Mouse (Mus musculus) liver, embryonic 12.5 days (tissue): ENCODE results near the gene Rbfox1. TPM values are rescaled to one million over a fixed set of nuclear protein-coding genes. Genes with fewer than 3 reads are reported as not detected.
A peak's percentile ranks its signal among the peaks of the same experiment; 100 is the strongest.

Source experiments
- ATAC-seq: fragments of 200-750 bp; cut with Nextera tagmentation; 2 replicates; pipeline ENCODE4 v1.8.0; 2017; ENCODE audit warnings: moderate number of reproducible peaks, mild to moderate bottlenecking, moderate library complexity
- H3K27ac ChIP-seq: fragments of 300-500 bp; sonication (generic); 2 replicates; pipeline ENCODE4 v1.5.1; 2016; ENCODE audit warnings: mild to moderate bottlenecking
- H3K27me3 ChIP-seq: fragments of 300-500 bp; sonication (generic); replicated peaks from 2 replicates; pipeline ENCODE4 v1.6.1; 2016; ENCODE audit warnings: mild to moderate bottlenecking, moderate library complexity
- H3K36me3 ChIP-seq: fragments of 300-500 bp; sonication (generic); 2 replicates; pipeline ENCODE4 v1.6.1; 2016; ENCODE audit warnings: mild to moderate bottlenecking, moderate library complexity
- H3K4me1 ChIP-seq: fragments of 300-500 bp; sonication (generic); 2 replicates; pipeline ENCODE4 v1.6.1; 2016
- H3K4me2 ChIP-seq: fragments of 300-500 bp; sonication (generic); 2 replicates; pipeline ENCODE4 v1.6.1; 2016; ENCODE audit warnings: mild to moderate bottlenecking, moderate library complexity
- H3K4me3 ChIP-seq: fragments of 300-500 bp; sonication (generic); 2 replicates; pipeline ENCODE4 v1.5.1; 2016; ENCODE audit warnings: mild to moderate bottlenecking, moderate library complexity
- H3K9ac ChIP-seq: fragments of 300-500 bp; sonication (generic); 2 replicates; pipeline ENCODE4 v1.6.1; 2016; ENCODE audit warnings: mild to moderate bottlenecking, moderate library complexity
- H3K9me3 ChIP-seq: fragments of 300-500 bp; sonication (generic); replicated peaks from 2 replicates; pipeline ENCODE4 v1.6.1; 2016; ENCODE audit warnings: mild to moderate bottlenecking, moderate library complexity
- WGBS: fragments of 180-500 bp; shearing (Covaris S2); methylation state at CpG from one replicate; pipeline ENCODE4 v1.1.7; 2016; ENCODE audit not compliant: insufficient replicate concordance; 5-methylcytosine and 5-hydroxymethylcytosine counted together
- polyA plus RNA-seq: library from polyadenylated mRNA; unstranded; fragments of >200 nt; fragmentation: Nextera tagmentation; extraction: Ambion mirVana; gene quantifications from 2 replicates; pipeline ENCODE4 v1.2.1, GENCODE M21; 2016

Gene Rbfox1
- 0.18 and 0.21 TPM in 2 replicates for polyA plus RNA-seq

- peaks cover 34% of the 10 kb centered on the region for H3K27me3 ChIP-seq
- ATAC-seq, result no peak
- no peak within 1 kb of the TSS for H3K9ac ChIP-seq
- no peaks in the 10 kb centered on the region for H3K36me3 ChIP-seq
- H3K27ac ChIP-seq, result no peak within 1 kb of the TSS
- H3K9me3 ChIP-seq, result no peaks in the 10 kb centered on the region
- H3K4me1 ChIP-seq, result no peaks in the 10 kb centered on the region
- peak within 1 kb of the TSS; percentile 25 for H3K4me2 ChIP-seq
- H3K4me3 ChIP-seq, result no peak within 1 kb of the TSS
- WGBS, result 4% methylated on average over 68 of the region's 69 CpGs
These were observed at the start of gene Rbfox1 for GRCm38 (mm10) chr16:5884746-5885689. Gene Rbfox1, plus strand, starts transcription at chr16:5885355.

- Histone ChIP-seq H3K4me2 (no peak overlapping the region), H3K9ac (no peak overlapping the region), H3K4me3 (no peak overlapping the region), H3K27me3 (no peaks in the 10 kb centered on the region), H3K36me3 (no peaks in the 10 kb centered on the region), H3K27ac (no peak overlapping the region), H3K9me3 (peaks cover 9% of the 10 kb centered on the region; the same call in 1 of the 2 replicates), H3K4me1 (no peaks in the 10 kb centered on the region)
- ATAC-seq, result no peak
- WGBS, result 72% methylated on average over 2 of the region's 2 CpGs
These were observed 48.4 kb upstream of the Rbfox1 start for GRCm38 (mm10) chr16:5836744-5837143.

DNA sequence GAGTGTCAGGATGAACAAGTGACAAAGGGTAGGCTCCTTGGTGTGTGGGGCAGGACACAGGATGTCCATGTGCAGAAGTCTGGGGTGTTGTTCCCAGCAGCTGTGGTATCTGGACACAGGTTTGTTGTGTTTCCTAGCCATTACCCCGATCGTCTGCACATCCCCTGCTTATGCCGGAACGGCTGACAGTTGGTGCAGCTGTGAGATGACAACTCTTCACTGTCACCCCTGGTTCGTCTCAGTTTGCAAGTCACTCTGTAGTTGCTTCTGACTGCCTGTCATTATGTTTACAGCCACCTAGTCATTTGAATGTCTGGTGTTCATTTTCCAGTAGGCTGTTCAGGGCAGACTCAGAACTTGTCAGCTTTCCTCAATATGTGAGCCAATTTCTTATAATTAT is 44.0 kb upstream of the Rbfox1 start:
- ATAC-seq, result no peak
- Histone ChIP-seq H3K4me1 (no peaks in the 10 kb centered on the region), H3K27ac (no peak overlapping the region), H3K36me3 (no peaks in the 10 kb centered on the region), H3K4me3 (no peak overlapping the region), H3K9me3 (no peaks in the 10 kb centered on the region), H3K9ac (no peak overlapping the region), H3K27me3 (no peaks in the 10 kb centered on the region), H3K4me2 (no peak overlapping the region)
- WGBS, result 68% methylated on average over 5 of the region's 5 CpGs

- Histone ChIP-seq H3K4me1 (no peaks in the 10 kb centered on the region), H3K36me3 (no peaks in the 10 kb centered on the region), H3K4me2 (no peak overlapping the region), H3K9me3 (no peaks in the 10 kb centered on the region), H3K4me3 (no peak overlapping the region), H3K27me3 (no peaks in the 10 kb centered on the region), H3K27ac (no peak overlapping the region), H3K9ac (no peak overlapping the region)
- ATAC-seq, result no peak
- WGBS, result 66% methylated on average over 11 of the region's 11 CpGs
These were observed 39.5 kb upstream of the Rbfox1 start for GRCm38 (mm10) chr16:5845645-5846044.

- Histone ChIP-seq H3K9me3 (no peaks in the 10 kb centered on the region), H3K27ac (no peak overlapping the region), H3K27me3 (no peaks in the 10 kb centered on the region), H3K4me1 (no peaks in the 10 kb centered on the region), H3K36me3 (no peaks in the 10 kb centered on the region), H3K9ac (no peak overlapping the region), H3K4me2 (no peak overlapping the region), H3K4me3 (no peak overlapping the region)
- 74% methylated on average over 2 of the region's 2 CpGs for WGBS
- ATAC-seq, result no peak
These were observed 32.1 kb upstream of the Rbfox1 start for GRCm38 (mm10) chr16:5853055-5853454.

GRCm38 (mm10) chr16:5864350-5864749 is 20.8 kb upstream of the Rbfox1 start:
- no peak for ATAC-seq
- Histone ChIP-seq H3K4me1 (no peaks in the 10 kb centered on the region), H3K36me3 (no peaks in the 10 kb centered on the region), H3K9me3 (no peaks in the 10 kb centered on the region), H3K4me2 (no peak overlapping the region), H3K4me3 (no peak overlapping the region), H3K27me3 (no peaks in the 10 kb centered on the region), H3K27ac (no peak overlapping the region), H3K9ac (no peak overlapping the region)
- 69% methylated on average over 4 of the region's 4 CpGs for WGBS

DNA sequence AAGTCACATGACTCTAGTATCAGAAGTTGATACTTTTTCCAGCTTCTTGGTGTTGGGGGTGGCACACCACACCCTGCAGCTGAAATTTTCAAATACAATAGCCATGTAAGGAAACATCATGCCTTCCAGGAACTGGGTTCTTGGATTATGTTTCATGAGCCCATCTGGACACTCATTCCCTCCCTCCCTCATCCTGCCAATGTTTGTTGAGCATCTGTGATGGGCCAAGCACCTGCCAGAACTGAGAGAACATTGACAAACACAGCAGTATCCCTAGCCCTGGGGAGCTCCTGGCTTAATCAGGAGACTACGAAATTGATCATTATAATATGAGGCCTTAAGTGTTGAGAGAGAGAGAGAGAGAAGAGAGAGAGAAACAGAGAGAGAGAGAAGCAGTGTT is 18.2 kb upstream of the Rbfox1 start:
- ATAC-seq, result no peak
- Histone ChIP-seq H3K36me3 (no peaks in the 10 kb centered on the region), H3K9ac (no peak overlapping the region), H3K9me3 (no peaks in the 10 kb centered on the region), H3K4me2 (no peak overlapping the region), H3K4me3 (no peak overlapping the region), H3K27me3 (no peaks in the 10 kb centered on the region), H3K27ac (no peak overlapping the region), H3K4me1 (no peaks in the 10 kb centered on the region)
- 29% methylated on average over 1 of the region's 1 CpGs for WGBS

- Histone ChIP-seq H3K27ac (no peak overlapping the region), H3K4me2 (no peak overlapping the region), H3K9me3 (no peaks in the 10 kb centered on the region), H3K4me1 (no peaks in the 10 kb centered on the region), H3K27me3 (no peaks in the 10 kb centered on the region), H3K4me3 (no peak overlapping the region), H3K36me3 (no peaks in the 10 kb centered on the region), H3K9ac (no peak overlapping the region)
- no peak for ATAC-seq
- WGBS, result 55% methylated on average over 3 of the region's 3 CpGs
These were observed 14.8 kb upstream of the Rbfox1 start for GRCm38 (mm10) chr16:5870391-5870790.

GRCm38 (mm10) chr16:5881820-5882219 is 3.3 kb upstream of the Rbfox1 start:
- H3K4me1 ChIP-seq, result no peaks in the 10 kb centered on the region
- H3K9ac ChIP-seq, result no peak overlapping the region
- no peak overlapping the region for H3K4me3 ChIP-seq
- no peak for ATAC-seq
- H3K9me3 ChIP-seq, result no peaks in the 10 kb centered on the region
- 1% methylated on average over 4 of the region's 4 CpGs for whole genome bisulfite sequencing
- no peak overlapping the region for H3K4me2 ChIP-seq
- no peaks in the 10 kb centered on the region for H3K36me3 ChIP-seq
- H3K27ac ChIP-seq, result no peak overlapping the region
- peaks cover 34% of the 10 kb centered on the region for H3K27me3 ChIP-seq

DNA sequence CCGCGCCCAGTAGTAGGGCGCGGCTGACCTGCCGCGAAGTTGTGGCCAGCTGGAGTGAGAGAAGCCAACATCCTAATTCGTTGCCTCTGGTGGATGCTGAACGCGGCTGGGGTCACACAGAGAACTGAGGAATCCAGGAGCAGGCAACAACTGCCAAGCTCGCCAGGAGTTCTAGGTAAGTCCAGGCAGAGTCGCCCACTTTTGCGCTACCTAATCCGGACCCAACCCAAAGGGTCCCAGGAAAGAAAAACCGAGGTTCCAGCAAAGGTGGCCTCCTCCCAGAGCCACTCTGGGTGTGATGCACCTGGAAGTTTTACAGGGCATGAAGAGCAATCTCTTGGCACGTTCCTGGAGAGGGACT is 515 bp downstream of the Rbfox1 start:
- ATAC-seq, result no peak

DNA sequence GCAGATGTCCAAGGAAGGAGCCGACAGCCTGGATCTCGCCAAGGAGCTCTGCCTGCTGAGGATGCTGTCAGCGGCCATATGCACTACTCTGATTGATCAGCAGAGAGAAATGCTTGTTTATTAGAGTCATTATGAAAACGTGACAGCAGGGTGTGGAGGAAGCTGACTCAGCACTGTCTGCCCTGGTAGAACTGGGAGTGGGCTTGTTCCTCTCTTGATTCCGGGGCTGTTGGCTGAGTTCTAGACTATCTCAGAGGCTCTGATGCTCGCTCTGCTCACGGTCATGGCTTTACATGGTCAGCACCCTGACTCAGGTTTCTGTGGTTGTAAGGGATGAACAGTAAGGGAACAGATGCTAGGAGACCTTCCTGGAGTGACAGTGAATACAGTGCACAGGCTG is 10.4 kb downstream of the Rbfox1 start:
- H3K9me3 ChIP-seq, result no peaks in the 10 kb centered on the region
- H3K27ac ChIP-seq, result no peak overlapping the region
- no peaks in the 10 kb centered on the region for H3K27me3 ChIP-seq
- H3K4me1 ChIP-seq, result no peaks in the 10 kb centered on the region
- no peak overlapping the region for H3K4me2 ChIP-seq
- WGBS, result 59% methylated on average over 7 of the region's 7 CpGs
- H3K9ac ChIP-seq, result no peak overlapping the region
- ATAC-seq, result no peak
- H3K36me3 ChIP-seq, result no peaks in the 10 kb centered on the region
- H3K4me3 ChIP-seq, result no peak overlapping the region

More for the DNA sequence above, 515 bp downstream of the Rbfox1 start:
- Histone ChIP-seq H3K27me3 (peaks cover 34% of the 10 kb centered on the region), H3K4me3 (no peak overlapping the region), H3K36me3 (no peaks in the 10 kb centered on the region), H3K4me2 (no peak overlapping the region), H3K9me3 (no peaks in the 10 kb centered on the region), H3K4me1 (no peaks in the 10 kb centered on the region), H3K27ac (no peak overlapping the region), H3K9ac (no peak overlapping the region)
- 6% methylated on average over 15 of the region's 15 CpGs for WGBS

- Histone ChIP-seq H3K27me3 (no peaks in the 10 kb centered on the region), H3K4me3 (no peak overlapping the region), H3K27ac (no peak overlapping the region), H3K36me3 (no peaks in the 10 kb centered on the region), H3K4me1 (no peaks in the 10 kb centered on the region), H3K4me2 (no peak overlapping the region), H3K9me3 (no peaks in the 10 kb centered on the region), H3K9ac (no peak overlapping the region)
- 45% methylated on average over 2 of the region's 2 CpGs for WGBS
- no peak for ATAC-seq
These were observed 13.2 kb downstream of the Rbfox1 start for GRCm38 (mm10) chr16:5898330-5898729.
